Mouse (Mus musculus) megakaryocyte, embryonic 14.5 days (primary cell): ENCODE results near the gene Hist2h2ac.

Experiments used
- FLI1 ChIP-seq: IDR thresholded peaks from 2 replicates; pipeline ENCODE4 v1.6.1; 2012; ENCODE audit warnings: low read length, inconsistent platforms, mixed read lengths
- GATA1 ChIP-seq: IDR thresholded peaks from 3 replicates; pipeline ENCODE4 v1.6.1; 2012; ENCODE audit warnings: mixed read lengths, low read length, inconsistent platforms, borderline replicate concordance

DNA sequence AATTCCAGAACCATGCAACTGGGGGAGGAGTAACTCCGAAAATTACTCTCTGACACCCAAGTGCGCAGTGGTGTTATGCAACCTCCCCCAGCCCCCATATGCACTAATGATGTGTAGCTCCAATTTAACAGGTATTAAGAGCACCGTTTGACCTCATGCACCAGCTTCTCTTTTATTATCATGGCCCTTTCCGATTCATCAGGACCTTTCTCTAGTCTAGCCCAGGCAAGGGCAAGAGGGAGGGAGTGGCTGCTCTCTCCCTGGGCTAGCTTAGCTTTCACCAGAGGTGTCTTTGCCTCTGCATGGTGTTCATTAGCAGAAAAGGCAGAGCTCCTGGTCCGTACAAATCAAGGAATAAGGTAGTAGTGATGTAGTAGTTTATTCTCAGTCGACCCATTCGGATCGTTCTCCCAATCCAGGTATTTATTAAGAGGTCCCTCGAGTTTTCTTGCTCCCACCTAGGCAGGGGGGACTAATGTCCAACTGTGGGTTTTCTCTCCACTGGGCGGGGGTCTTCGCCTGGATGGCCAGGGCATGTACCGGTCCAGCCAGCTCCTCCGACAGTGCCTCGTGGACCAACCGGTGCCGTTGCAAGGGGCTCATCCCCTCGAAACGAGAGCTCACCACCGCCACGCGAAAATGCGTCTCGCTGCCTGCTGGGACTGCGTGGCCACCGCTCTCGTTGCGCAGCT is 24.1 kb downstream of the Hist2h2ac start:
- TF ChIP-seq GATA1 (no peak), FLI1 (no peak)
